ENCODE assay signal across 8 mouse cellular contexts in genomic region chr2:127247592-127248333, GRCm38 (mm10). TPM values are rescaled to one million over a fixed set of nuclear protein-coding genes. Genes with fewer than 3 reads are reported as not detected.
DNase-seq lines count a peak whose midpoint lies in the region; ATAC-seq lines count a peak whose summit lies in the region.

TSS of gene Ciao1 (minus strand) at chr2:127247816.
TSS of gene Tmem127 (plus strand) at chr2:127247908.

- peaks cover 40% of the 10 kb centered on the region for H3K4me1 ChIP-seq in heart, embryonic 10.5 days
- H3K4me1 ChIP-seq in kidney, embryonic 15.5 days, result peaks cover 43% of the 10 kb centered on the region

- no peaks in the 10 kb centered on the region for H3K9me3 ChIP-seq in heart, embryonic 10.5 days
- H3K9me3 ChIP-seq in kidney, embryonic 15.5 days (replicated peaks), result no peaks in the 10 kb centered on the region

- peak within 1 kb of the TSS; percentile 90 for H3K4me3 ChIP-seq in heart, embryonic 10.5 days
- H3K4me3 ChIP-seq in kidney, embryonic 15.5 days (replicated peaks), result peak within 1 kb of the TSS; percentile 94

- H3K27me3 ChIP-seq in heart, embryonic 10.5 days (ENCODE audit: insufficient read depth, poor library complexity, severe bottlenecking), result no peaks in the 10 kb centered on the region
- H3K27me3 ChIP-seq in kidney, embryonic 15.5 days, result no peaks in the 10 kb centered on the region

- peak within 1 kb of the TSS; percentile 88 for H3K9ac ChIP-seq in kidney, embryonic 15.5 days

- H3K36me3 ChIP-seq in heart, embryonic 10.5 days, result peaks cover 40% of the 10 kb centered on the region
- peaks cover 42% of the 10 kb centered on the region for H3K36me3 ChIP-seq in kidney, embryonic 15.5 days

- WGBS in heart, embryonic 10.5 days, result under 1% methylated on average over 53 of the region's 53 CpGs
- WGBS in kidney, embryonic 15.5 days, result under 1% methylated on average over 53 of the region's 53 CpGs

- peak within 1 kb of the TSS; percentile 95 for H3K4me2 ChIP-seq in kidney, embryonic 15.5 days

- peak; percentile 93 for ATAC-seq in erythroblast, adult 5-6 weeks (replicated peaks; ENCODE audit: low FRiP score, poor library complexity, severe bottlenecking)
- ATAC-seq in kidney, embryonic 15.5 days (replicated peaks; ENCODE audit: low FRiP score), result peak; percentile 98
- ATAC-seq in monocyte, adult 5-6 weeks (replicated peaks; ENCODE audit: insufficient number of reproducible peaks, low FRiP score, low TSS enrichment, poor library complexity, severe bottlenecking), result peak; percentile 96

- peak; percentile 96 for DNase-seq in B cell, adult 2 months
- DNase-seq in brain, adult 2 months (ENCODE audit: low read depth, low spot score), result peak; percentile 100
- peak; percentile 99 for DNase-seq in heart, embryonic 10.5 days (ENCODE audit: low spot score)
- DNase-seq in liver, result peak; percentile 99
- DNase-seq in spleen, postnatal 4 days (ENCODE audit: low spot score in 2 of 2), result peak; percentile 97 to 98

- peak within 1 kb of the TSS; percentile 86 for H3K27ac ChIP-seq in heart, embryonic 10.5 days
- H3K27ac ChIP-seq in kidney, embryonic 15.5 days, result peak within 1 kb of the TSS; percentile 69

RNA-seq across cellular contexts. Expression of gene Ciao1, which starts in this region (rescaled TPM):
- 7.9 and 11.1 TPM in 2 replicates for total RNA-seq in erythroblast, adult 5-6 weeks (2015; ENCODE audit: low replicate concordance)
- total RNA-seq in erythroblast, adult 5-6 weeks (2017; ENCODE audit: low replicate concordance), result 17.4 and 30.4 TPM in 2 replicates
- 58.3 and 61.1 TPM in 2 replicates for polyA plus RNA-seq in heart, embryonic 10.5 days (2016; fragmentation: Nextera tagmentation; extraction: Ambion mirVana)
- 66.8 and 70.8 TPM in 2 replicates for polyA plus RNA-seq in kidney, embryonic 15.5 days (2015; fragmentation: Nextera tagmentation; extraction: Ambion mirVana)
- total RNA-seq in monocyte, adult 5-6 weeks (2017), result 24.8 to 32.6 TPM (median 28.7 TPM) in 3 replicates

RNA-seq across cellular contexts. Expression of gene Tmem127, which starts in this region (rescaled TPM):
- total RNA-seq in erythroblast, adult 5-6 weeks (2015; ENCODE audit: low replicate concordance), result 8.3 and 15.0 TPM in 2 replicates
- 13.9 and 20.6 TPM in 2 replicates for total RNA-seq in erythroblast, adult 5-6 weeks (2017; ENCODE audit: low replicate concordance)
- 22.1 and 23.1 TPM in 2 replicates for polyA plus RNA-seq in heart, embryonic 10.5 days (2016; fragmentation: Nextera tagmentation; extraction: Ambion mirVana)
- polyA plus RNA-seq in kidney, embryonic 15.5 days (2015; fragmentation: Nextera tagmentation; extraction: Ambion mirVana), result 29.0 and 29.3 TPM in 2 replicates
- total RNA-seq in monocyte, adult 5-6 weeks (2017), result 43.9 to 86.2 TPM (median 50.4 TPM) in 3 replicates

Comparison
In these comparisons a context has a peak if more than half of its experiments do, and no peak if none do; other contexts are left out.
1. Peak in every context shown above with its lines: DNase-seq, ATAC-seq, H3K4me3 ChIP-seq and H3K27ac ChIP-seq.